Mouse (Mus musculus) E14TG2a.4 (cell line): Measurements from ENCODE around the gene Zfp455.

Experiments
- CTCF ChIP-seq: conservative IDR thresholded peaks from 2 replicates; pipeline ENCODE4 v1.5.1; 2014; ENCODE audit warnings: low read length
- NANOG ChIP-seq: IDR thresholded peaks from 2 replicates; pipeline ENCODE4 v1.6.1; 2014; ENCODE audit warnings: borderline replicate concordance, low read length, mixed read lengths

- TF ChIP-seq CTCF (no peak), NANOG (no peak)
Observed at GRCm38 (mm10) chr13:67194340-67194894, at the start of gene Zfp455.
